Mouse (Mus musculus) liver, adult (tissue): ENCODE results near the gene Coq6.

ENCODE experiments used
- GATA4 ChIP-seq: IDR thresholded peaks from 2 replicates; pipeline ENCODE4 v1.6.1; 2014; ENCODE audit warnings: mild to moderate bottlenecking, low read length; ENCODE audit not compliant: insufficient replicate concordance

Coq6 gene

GRCm38 (mm10) chr12:84361555-84362489 lies at the start of gene Coq6, which contains the start of gene Fam161b:
TSS of gene Coq6 (plus strand) at chr12:84361657.
TSS of gene Fam161b (minus strand) at chr12:84361833.
- no peak for TF ChIP-seq GATA4

GRCm38 (mm10) chr12:84316006-84316405 lies 45.5 kb upstream of the Coq6 start:
- peak; percentile 86 for TF ChIP-seq GATA4

- TF ChIP-seq GATA4, result peak; percentile 4; the same call in 1 of the 2 replicates
Observed at GRCm38 (mm10) chr12:84316721-84317621, 44.5 kb upstream of the Coq6 start, which contains the start of gene Zfp410. TSS of gene Zfp410 (plus strand) at chr12:84316852.

GRCm38 (mm10) chr12:84327111-84327512 lies 34.3 kb upstream of the Coq6 start:
- TF ChIP-seq GATA4, result peak; percentile 82; the same call in 1 of the 2 replicates

- TF ChIP-seq GATA4, result no peak
Observed at GRCm38 (mm10) chr12:84336963-84337625, 24.4 kb upstream of the Coq6 start.

- no peak for TF ChIP-seq GATA4
Observed at GRCm38 (mm10) chr12:84347192-84347591, 14.3 kb upstream of the Coq6 start.

- TF ChIP-seq GATA4, result no peak
Observed at GRCm38 (mm10) chr12:84362872-84363271, 1.4 kb downstream of the Coq6 start.

GRCm38 (mm10) chr12:84364291-84364690 lies 2.8 kb downstream of the Coq6 start:
- TF ChIP-seq GATA4, result no peak

GRCm38 (mm10) chr12:84365137-84365536 lies 3.7 kb downstream of the Coq6 start:
- TF ChIP-seq GATA4, result no peak

- no peak for TF ChIP-seq GATA4
Observed at GRCm38 (mm10) chr12:84366971-84367370, 5.5 kb downstream of the Coq6 start.

- no peak for TF ChIP-seq GATA4
Observed at GRCm38 (mm10) chr12:84371647-84372046, 10.2 kb downstream of the Coq6 start.

- no peak for TF ChIP-seq GATA4
Observed at GRCm38 (mm10) chr12:84373831-84374481, 12.5 kb downstream of the Coq6 start.

GRCm38 (mm10) chr12:84382369-84382768 lies 20.9 kb downstream of the Coq6 start:
- no peak for TF ChIP-seq GATA4

GRCm38 (mm10) chr12:84384644-84385081 lies 23.2 kb downstream of the Coq6 start:
- TF ChIP-seq GATA4, result no peak
